Mouse (Mus musculus): ENCODE data around the gene Trim16. TPM values are rescaled to one million over a fixed set of nuclear protein-coding genes. Genes with fewer than 3 reads are reported as not detected.
A peak's percentile ranks its signal among the peaks of the same experiment; 100 is the strongest.

Trim16 gene
- polyA plus RNA-seq, 1 experiment from 2014 or later: 6.5 TPM

- no peak overlapping the region for H3K27ac ChIP-seq (replicated peaks; ENCODE audit: low read depth, low read length)
- no peaks in the 10 kb centered on the region for H3K4me1 ChIP-seq (ENCODE audit: control insufficient read depth, insufficient read depth, low read length)
- H3K27me3 ChIP-seq (ENCODE audit: control insufficient read depth, insufficient read depth, low read length): no peaks in the 10 kb centered on the region
- H3K4me3 ChIP-seq (ENCODE audit: low read depth, low read length): no peak overlapping the region
- H3K9ac ChIP-seq (replicated peaks; ENCODE audit: low read length): no peak overlapping the region
- no peak for DNase-seq (ENCODE audit: low spot score)
- no peak overlapping the region for H3K4me2 ChIP-seq (ENCODE audit: low read depth, low read length)
- 74% methylated on average over 5 of the region's 5 CpGs for WGBS
- no peaks in the 10 kb centered on the region for H3K36me3 ChIP-seq (replicated peaks; ENCODE audit: control insufficient read depth, insufficient read depth, low read depth, low read length)
- ATAC-seq (replicated peaks; ENCODE audit: insufficient number of reproducible peaks, low FRiP score, low TSS enrichment, low read depth): no peak
- no peaks in the 10 kb centered on the region for H3K9me3 ChIP-seq (replicated peaks; ENCODE audit: control insufficient read depth, low read length)
Observed at GRCm38 (mm10) chr11:62869201-62869600, 49.2 kb downstream of the Trim16 start.

GRCm38 (mm10) chr11:62869715-62870371 is 49.8 kb downstream of the Trim16 start:
- Histone ChIP-seq H3K9me3 (replicated peaks; ENCODE audit: control insufficient read depth, low read length) (no peaks in the 10 kb centered on the region), H3K27ac (replicated peaks; ENCODE audit: low read depth, low read length) (no peak overlapping the region), H3K4me3 (ENCODE audit: low read depth, low read length) (no peak overlapping the region), H3K36me3 (replicated peaks; ENCODE audit: control insufficient read depth, insufficient read depth, low read depth, low read length) (no peaks in the 10 kb centered on the region), H3K27me3 (ENCODE audit: control insufficient read depth, insufficient read depth, low read length) (no peaks in the 10 kb centered on the region), H3K4me1 (ENCODE audit: control insufficient read depth, insufficient read depth, low read length) (no peaks in the 10 kb centered on the region), H3K4me2 (ENCODE audit: low read depth, low read length) (no peak overlapping the region), H3K9ac (replicated peaks; ENCODE audit: low read length) (no peak overlapping the region)
- ATAC-seq (replicated peaks; ENCODE audit: insufficient number of reproducible peaks, low FRiP score, low TSS enrichment, low read depth): no peak
- 83% methylated on average over 8 of the region's 8 CpGs for WGBS
- DNase-seq (ENCODE audit: low spot score): no peak

GRCm38 (mm10) chr11:62873479-62873878 is 53.4 kb downstream of the Trim16 start:
- ATAC-seq (replicated peaks; ENCODE audit: insufficient number of reproducible peaks, low FRiP score, low TSS enrichment, low read depth) (no peak), DNase-seq (ENCODE audit: low spot score) (no peak)
- WGBS: 72% methylated on average over 9 of the region's 9 CpGs
- Histone ChIP-seq H3K4me1 (ENCODE audit: control insufficient read depth, insufficient read depth, low read length) (no peaks in the 10 kb centered on the region), H3K4me2 (ENCODE audit: low read depth, low read length) (no peak overlapping the region), H3K9ac (replicated peaks; ENCODE audit: low read length) (no peak overlapping the region), H3K27ac (replicated peaks; ENCODE audit: low read depth, low read length) (no peak overlapping the region), H3K4me3 (ENCODE audit: low read depth, low read length) (no peak overlapping the region), H3K36me3 (replicated peaks; ENCODE audit: control insufficient read depth, insufficient read depth, low read depth, low read length) (no peaks in the 10 kb centered on the region), H3K9me3 (replicated peaks; ENCODE audit: control insufficient read depth, low read length) (no peaks in the 10 kb centered on the region), H3K27me3 (ENCODE audit: control insufficient read depth, insufficient read depth, low read length) (no peaks in the 10 kb centered on the region)

GRCm38 (mm10) chr11:62875696-62876095 is 55.7 kb downstream of the Trim16 start:
- DNase-seq (ENCODE audit: low spot score): no peak
- Histone ChIP-seq H3K9ac (replicated peaks; ENCODE audit: low read length) (no peak overlapping the region), H3K4me2 (ENCODE audit: low read depth, low read length) (no peak overlapping the region), H3K4me1 (ENCODE audit: control insufficient read depth, insufficient read depth, low read length) (no peaks in the 10 kb centered on the region), H3K27me3 (ENCODE audit: control insufficient read depth, insufficient read depth, low read length) (no peaks in the 10 kb centered on the region), H3K9me3 (replicated peaks; ENCODE audit: control insufficient read depth, low read length) (no peaks in the 10 kb centered on the region), H3K27ac (replicated peaks; ENCODE audit: low read depth, low read length) (no peak overlapping the region), H3K4me3 (ENCODE audit: low read depth, low read length) (no peak overlapping the region), H3K36me3 (replicated peaks; ENCODE audit: control insufficient read depth, insufficient read depth, low read depth, low read length) (no peaks in the 10 kb centered on the region)
- 79% methylated on average over 1 of the region's 1 CpGs for WGBS
- ATAC-seq (replicated peaks; ENCODE audit: insufficient number of reproducible peaks, low FRiP score, low TSS enrichment, low read depth): no peak

- H3K27ac ChIP-seq (replicated peaks; ENCODE audit: low read depth, low read length): no peak overlapping the region
Observed at GRCm38 (mm10) chr11:62876445-62876844, 56.4 kb downstream of the Trim16 start.

GRCm38 (mm10) chr11:62877391-62877790 is 57.4 kb downstream of the Trim16 start:
- H3K4me2 ChIP-seq (ENCODE audit: low read depth, low read length): no peak overlapping the region
- H3K4me1 ChIP-seq (ENCODE audit: control insufficient read depth, insufficient read depth, low read length): no peaks in the 10 kb centered on the region
- 97% methylated on average over 1 of the region's 1 CpGs for WGBS
- H3K27ac ChIP-seq (replicated peaks; ENCODE audit: low read depth, low read length): no peak overlapping the region
- DNase-seq (ENCODE audit: low spot score) (no peak), ATAC-seq (replicated peaks; ENCODE audit: insufficient number of reproducible peaks, low FRiP score, low TSS enrichment, low read depth) (no peak)
- H3K9me3 ChIP-seq (replicated peaks; ENCODE audit: control insufficient read depth, low read length): no peaks in the 10 kb centered on the region
- no peaks in the 10 kb centered on the region for H3K36me3 ChIP-seq (replicated peaks; ENCODE audit: control insufficient read depth, insufficient read depth, low read depth, low read length)
- H3K27me3 ChIP-seq (ENCODE audit: control insufficient read depth, insufficient read depth, low read length): no peaks in the 10 kb centered on the region
- no peak overlapping the region for H3K9ac ChIP-seq (replicated peaks; ENCODE audit: low read length)
- H3K4me3 ChIP-seq (ENCODE audit: low read depth, low read length): no peak overlapping the region

More at GRCm38 (mm10) chr11:62876445-62876844, 56.4 kb downstream of the Trim16 start:
- H3K4me1 ChIP-seq (ENCODE audit: control insufficient read depth, insufficient read depth, low read length): no peaks in the 10 kb centered on the region
- 86% methylated on average over 4 of the region's 4 CpGs for WGBS
- no peaks in the 10 kb centered on the region for H3K27me3 ChIP-seq (ENCODE audit: control insufficient read depth, insufficient read depth, low read length)
- ATAC-seq (replicated peaks; ENCODE audit: insufficient number of reproducible peaks, low FRiP score, low TSS enrichment, low read depth) (no peak), DNase-seq (ENCODE audit: low spot score) (no peak)
- H3K9me3 ChIP-seq (replicated peaks; ENCODE audit: control insufficient read depth, low read length): no peaks in the 10 kb centered on the region
- H3K36me3 ChIP-seq (replicated peaks; ENCODE audit: control insufficient read depth, insufficient read depth, low read depth, low read length): no peaks in the 10 kb centered on the region
- no peak overlapping the region for H3K4me3 ChIP-seq (ENCODE audit: low read depth, low read length)
- H3K9ac ChIP-seq (replicated peaks; ENCODE audit: low read length): no peak overlapping the region
- no peak overlapping the region for H3K4me2 ChIP-seq (ENCODE audit: low read depth, low read length)

- Histone ChIP-seq H3K27me3 (ENCODE audit: control insufficient read depth, insufficient read depth, low read length) (no peaks in the 10 kb centered on the region), H3K4me3 (ENCODE audit: low read depth, low read length) (peak overlapping the region; percentile 76), H3K9ac (replicated peaks; ENCODE audit: low read length) (no peak overlapping the region), H3K27ac (replicated peaks; ENCODE audit: low read depth, low read length) (no peak overlapping the region), H3K4me2 (ENCODE audit: low read depth, low read length) (peak overlapping the region; percentile 8), H3K4me1 (ENCODE audit: control insufficient read depth, insufficient read depth, low read length) (no peaks in the 10 kb centered on the region), H3K9me3 (replicated peaks; ENCODE audit: control insufficient read depth, low read length) (no peaks in the 10 kb centered on the region), H3K36me3 (replicated peaks; ENCODE audit: control insufficient read depth, insufficient read depth, low read depth, low read length) (no peaks in the 10 kb centered on the region)
- DNase-seq (ENCODE audit: low spot score): no peak
- ATAC-seq (replicated peaks; ENCODE audit: insufficient number of reproducible peaks, low FRiP score, low TSS enrichment, low read depth): no peak
- 27% methylated on average over 9 of the region's 9 CpGs for WGBS
Observed at GRCm38 (mm10) chr11:62878728-62879127, 58.7 kb downstream of the Trim16 start.

- no peaks in the 10 kb centered on the region for H3K9me3 ChIP-seq (replicated peaks; ENCODE audit: control insufficient read depth, low read length)
- WGBS: 2% methylated on average over 55 of the region's 55 CpGs
- H3K4me3 ChIP-seq (ENCODE audit: low read depth, low read length): peak within 1 kb of the TSS; percentile 76
- peak within 1 kb of the TSS; percentile 83 for H3K9ac ChIP-seq (replicated peaks; ENCODE audit: low read length)
- no peaks in the 10 kb centered on the region for H3K36me3 ChIP-seq (replicated peaks; ENCODE audit: control insufficient read depth, insufficient read depth, low read depth, low read length)
- ATAC-seq (replicated peaks; ENCODE audit: insufficient number of reproducible peaks, low FRiP score, low TSS enrichment, low read depth) (peak; percentile 95), DNase-seq (ENCODE audit: low spot score) (peak; percentile 99)
- H3K4me2 ChIP-seq (ENCODE audit: low read depth, low read length): peak within 1 kb of the TSS; percentile 68
- no peaks in the 10 kb centered on the region for H3K4me1 ChIP-seq (ENCODE audit: control insufficient read depth, insufficient read depth, low read length)
- H3K27ac ChIP-seq (replicated peaks; ENCODE audit: low read depth, low read length): peak within 1 kb of the TSS; percentile 31; the same call in 1 of the 2 replicates
- H3K27me3 ChIP-seq (ENCODE audit: control insufficient read depth, insufficient read depth, low read length): no peaks in the 10 kb centered on the region
Observed at GRCm38 (mm10) chr11:62879220-62880048, 59.4 kb downstream of the Trim16 start, which contains the start of gene Tvp23b. Gene Tvp23b (plus strand): TSS chr11:62879455.
